Mouse (Mus musculus) cortical plate, adult 2 months (tissue): Measurements from ENCODE around the gene Magi3.

ENCODE experiments used
- CTCF ChIP-seq: fragments of 200-500 bp; IDR thresholded peaks from 2 replicates; pipeline ENCODE4 v1.5.1; 2011; ENCODE audit warnings: mild to moderate bottlenecking, control low read depth, low read length; ENCODE audit not compliant: insufficient read depth; ENCODE audit errors: extremely low read depth
- POLR2A ChIP-seq: fragments of 200-500 bp; IDR thresholded peaks from 2 replicates; pipeline ENCODE4 v1.6.1; 2011; ENCODE audit warnings: mild to moderate bottlenecking, low read length, control low read depth; ENCODE audit not compliant: insufficient read depth; ENCODE audit errors: extremely low read depth

DNA sequence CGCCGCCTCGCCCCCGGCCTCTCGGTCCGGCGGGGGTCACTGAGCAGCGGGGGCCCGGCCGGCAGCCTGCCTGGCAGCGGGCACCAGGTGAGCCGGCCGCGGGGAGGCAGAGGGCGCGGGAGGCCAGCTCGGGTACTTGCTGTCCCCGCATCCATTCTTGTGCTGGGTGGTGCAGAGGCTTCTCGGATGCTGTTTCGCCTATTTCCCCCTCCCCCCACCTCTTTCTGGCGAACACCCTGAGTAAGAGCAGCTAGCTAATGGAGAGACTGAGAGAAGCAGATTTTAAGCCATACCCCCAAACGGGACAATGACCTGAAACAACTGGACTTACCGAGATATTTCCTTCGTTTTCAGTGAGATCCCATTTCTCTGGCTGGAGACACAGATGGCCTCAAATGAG lies 251.5 kb downstream of the Magi3 start:
- TF ChIP-seq CTCF (no peak), POLR2A (no peak)
